Mouse (Mus musculus) embryonic fibroblast, embryonic 13.5 days (primary cell): ENCODE results near the gene Vmn1r77.

Source experiments
- CTCF ChIP-seq: IDR thresholded peaks from 2 replicates; pipeline ENCODE4 v1.5.1; 2011; ENCODE audit warnings: mild to moderate bottlenecking, control low read depth, low read length, moderate library complexity, borderline replicate concordance; ENCODE audit not compliant: insufficient read depth
- POLR2A ChIP-seq: IDR thresholded peaks from 2 replicates; pipeline ENCODE4 v1.6.1; 2011; ENCODE audit warnings: low read depth, mild to moderate bottlenecking, control low read depth, low read length, moderate library complexity

- no peak for TF ChIP-seq CTCF
- TF ChIP-seq POLR2A: no peak
These were observed 23.4 kb upstream of the Vmn1r77 start for GRCm38 (mm10) chr7:12013106-12013505.
